Mouse (Mus musculus): ENCODE measurements at regions not wholly inside any gene's neighbourhood (a gene's known extent, or its start where the extent isn't known, plus 50 kb on each side); places are given as distances from the start of the nearest gene placed in this dataset.
A peak's percentile ranks its signal among the peaks of the same experiment; 100 is the strongest.

- no peak overlapping the region for H3K9ac ChIP-seq
- H3K9me3 ChIP-seq (replicated peaks) = no peaks in the 10 kb centered on the region
- WGBS = 78% methylated on average over 3 of the region's 3 CpGs
- no peaks in the 10 kb centered on the region for H3K4me1 ChIP-seq
- no peak overlapping the region for H3K4me3 ChIP-seq (replicated peaks)
- no peaks in the 10 kb centered on the region for H3K36me3 ChIP-seq
- no peak overlapping the region for H3K27ac ChIP-seq
- ATAC-seq (replicated peaks; ENCODE audit: low FRiP score) = no peak
- no peak overlapping the region for H3K4me2 ChIP-seq
- no peaks in the 10 kb centered on the region for H3K27me3 ChIP-seq
These were observed 339.9 kb upstream of the Arid1b start for GRCm38 (mm10) chr17:4654221-4654620.

- Histone ChIP-seq H3K27ac (no peak overlapping the region), H3K4me1 (no peaks in the 10 kb centered on the region), H3K4me2 (no peak overlapping the region), H3K9ac (no peak overlapping the region), H3K9me3 (replicated peaks) (no peaks in the 10 kb centered on the region), H3K27me3 (no peaks in the 10 kb centered on the region), H3K4me3 (replicated peaks) (no peak overlapping the region), H3K36me3 (no peaks in the 10 kb centered on the region)
- ATAC-seq (replicated peaks; ENCODE audit: low FRiP score) = no peak
- WGBS = 89% methylated on average over 5 of the region's 5 CpGs
These were observed 332.1 kb upstream of the Arid1b start for GRCm38 (mm10) chr17:4661996-4662395.

- H3K27me3 ChIP-seq = no peaks in the 10 kb centered on the region
- ATAC-seq (replicated peaks; ENCODE audit: low FRiP score) = no peak
- no peak overlapping the region for H3K9ac ChIP-seq
- H3K27ac ChIP-seq = no peak overlapping the region
- no peaks in the 10 kb centered on the region for H3K4me1 ChIP-seq
- H3K9me3 ChIP-seq (replicated peaks) = no peaks in the 10 kb centered on the region
- 72% methylated on average over 3 of the region's 3 CpGs for WGBS
- no peaks in the 10 kb centered on the region for H3K36me3 ChIP-seq
- no peak overlapping the region for H3K4me2 ChIP-seq
- no peak overlapping the region for H3K4me3 ChIP-seq (replicated peaks)
These were observed 325.6 kb upstream of the Arid1b start for GRCm38 (mm10) chr17:4668511-4668910.

- ATAC-seq (replicated peaks; ENCODE audit: low FRiP score) = no peak
- Histone ChIP-seq H3K36me3 (no peaks in the 10 kb centered on the region), H3K4me3 (replicated peaks) (no peak overlapping the region), H3K9me3 (replicated peaks) (no peaks in the 10 kb centered on the region), H3K27ac (no peak overlapping the region), H3K9ac (no peak overlapping the region), H3K4me1 (no peaks in the 10 kb centered on the region), H3K4me2 (no peak overlapping the region), H3K27me3 (no peaks in the 10 kb centered on the region)
- 87% methylated on average over 2 of the region's 2 CpGs for WGBS
These were observed 320.9 kb upstream of the Arid1b start for GRCm38 (mm10) chr17:4673271-4673670.

GRCm38 (mm10) chr17:4706421-4706820 lies 287.7 kb upstream of the Arid1b start:
- no peak for ATAC-seq (replicated peaks; ENCODE audit: low FRiP score)
- H3K4me2 ChIP-seq = no peak overlapping the region
- H3K27ac ChIP-seq = no peak overlapping the region
- H3K9me3 ChIP-seq (replicated peaks) = no peaks in the 10 kb centered on the region
- WGBS = 73% methylated on average over 1 of the region's 1 CpGs
- no peaks in the 10 kb centered on the region for H3K36me3 ChIP-seq
- no peak overlapping the region for H3K9ac ChIP-seq
- no peaks in the 10 kb centered on the region for H3K27me3 ChIP-seq
- H3K4me1 ChIP-seq = no peaks in the 10 kb centered on the region
- no peak overlapping the region for H3K4me3 ChIP-seq (replicated peaks)

- 85% methylated on average over 4 of the region's 4 CpGs for WGBS
- 0 out of 2 replicates have a peak, but pooled peaks cover under 1% of the 10 kb centered on the region for H3K4me1 ChIP-seq
- no peak for ATAC-seq (replicated peaks; ENCODE audit: low FRiP score)
- no peak overlapping the region for H3K4me3 ChIP-seq (replicated peaks)
- H3K27ac ChIP-seq = no peak overlapping the region
- H3K9me3 ChIP-seq (replicated peaks) = no peaks in the 10 kb centered on the region
- H3K36me3 ChIP-seq = no peaks in the 10 kb centered on the region
- H3K4me2 ChIP-seq = no peak overlapping the region
- H3K27me3 ChIP-seq = no peaks in the 10 kb centered on the region
- H3K9ac ChIP-seq = no peak overlapping the region
These were observed 273.1 kb upstream of the Arid1b start for GRCm38 (mm10) chr17:4721061-4721460.

GRCm38 (mm10) chr17:4724031-4724430 lies 270.1 kb upstream of the Arid1b start:
- H3K4me1 ChIP-seq = peaks cover 5% of the 10 kb centered on the region; the same call in 1 of the 2 replicates
- no peak overlapping the region for H3K27ac ChIP-seq
- no peaks in the 10 kb centered on the region for H3K9me3 ChIP-seq (replicated peaks)
- no peak overlapping the region for H3K4me3 ChIP-seq (replicated peaks)
- no peak overlapping the region for H3K4me2 ChIP-seq
- H3K36me3 ChIP-seq = no peaks in the 10 kb centered on the region
- no peaks in the 10 kb centered on the region for H3K27me3 ChIP-seq
- no peak overlapping the region for H3K9ac ChIP-seq
- WGBS = 84% methylated on average over 3 of the region's 3 CpGs
- ATAC-seq (replicated peaks; ENCODE audit: low FRiP score) = no peak

- no peak for ATAC-seq (replicated peaks; ENCODE audit: low FRiP score)
- no peaks in the 10 kb centered on the region for H3K36me3 ChIP-seq
- H3K9me3 ChIP-seq (replicated peaks) = no peaks in the 10 kb centered on the region
- H3K4me1 ChIP-seq = peaks cover 5% of the 10 kb centered on the region; the same call in 1 of the 2 replicates
- H3K9ac ChIP-seq = no peak overlapping the region
- H3K4me3 ChIP-seq (replicated peaks) = no peak overlapping the region
- WGBS = 44% methylated on average over 12 of the region's 12 CpGs
- peak overlapping the region; percentile 27; the same call in 1 of the 2 replicates for H3K4me2 ChIP-seq
- H3K27ac ChIP-seq = no peak overlapping the region; the same call in 1 of the 2 replicates
- no peaks in the 10 kb centered on the region for H3K27me3 ChIP-seq
These were observed 267.8 kb upstream of the Arid1b start for GRCm38 (mm10) chr17:4726331-4726741.

GRCm38 (mm10) chr17:4734412-4734881 lies 259.7 kb upstream of the Arid1b start:
- H3K27ac ChIP-seq = no peak overlapping the region
- no peaks in the 10 kb centered on the region for H3K36me3 ChIP-seq
- no peaks in the 10 kb centered on the region for H3K9me3 ChIP-seq (replicated peaks)
- H3K27me3 ChIP-seq = no peaks in the 10 kb centered on the region
- H3K4me3 ChIP-seq (replicated peaks) = no peak overlapping the region
- H3K4me2 ChIP-seq = no peak overlapping the region
- peaks cover 31% of the 10 kb centered on the region for H3K4me1 ChIP-seq
- ATAC-seq (replicated peaks; ENCODE audit: low FRiP score) = peak; percentile 68; the same call in 1 of the 2 replicates
- no peak overlapping the region for H3K9ac ChIP-seq
- 23% methylated on average over 5 of the region's 5 CpGs for WGBS

- ATAC-seq (replicated peaks; ENCODE audit: low FRiP score) = peak; percentile 59
- peaks cover 31% of the 10 kb centered on the region for H3K4me1 ChIP-seq
- no peaks in the 10 kb centered on the region for H3K27me3 ChIP-seq
- H3K4me2 ChIP-seq = no peak overlapping the region
- H3K9me3 ChIP-seq (replicated peaks) = no peaks in the 10 kb centered on the region
- 26% methylated on average over 1 of the region's 1 CpGs for WGBS
- H3K36me3 ChIP-seq = no peaks in the 10 kb centered on the region
- H3K27ac ChIP-seq = peak overlapping the region; percentile 63
- H3K4me3 ChIP-seq (replicated peaks) = no peak overlapping the region
- H3K9ac ChIP-seq = no peak overlapping the region
These were observed 258.9 kb upstream of the Arid1b start for GRCm38 (mm10) chr17:4735185-4735584.

- no peak overlapping the region for H3K4me3 ChIP-seq (replicated peaks)
- H3K4me1 ChIP-seq = peaks cover 31% of the 10 kb centered on the region
- no peak overlapping the region for H3K9ac ChIP-seq
- H3K4me2 ChIP-seq = no peak overlapping the region
- no peak for ATAC-seq (replicated peaks; ENCODE audit: low FRiP score)
- no peaks in the 10 kb centered on the region for H3K27me3 ChIP-seq
- 87% methylated on average over 3 of the region's 3 CpGs for WGBS
- no peaks in the 10 kb centered on the region for H3K9me3 ChIP-seq (replicated peaks)
- no peak overlapping the region for H3K27ac ChIP-seq
- H3K36me3 ChIP-seq = no peaks in the 10 kb centered on the region
These were observed 257.4 kb upstream of the Arid1b start for GRCm38 (mm10) chr17:4736689-4737088.

GRCm38 (mm10) chr17:4738717-4739485 lies 255.2 kb upstream of the Arid1b start:
- peaks cover 21% of the 10 kb centered on the region for H3K4me1 ChIP-seq
- WGBS = 16% methylated on average over 7 of the region's 7 CpGs

More at GRCm38 (mm10) chr17:4738717-4739485, 255.2 kb upstream of the Arid1b start:
- Histone ChIP-seq H3K4me3 (replicated peaks) (no peak overlapping the region), H3K4me2 (no peak overlapping the region), H3K9ac (no peak overlapping the region), H3K27ac (no peak overlapping the region), H3K36me3 (no peaks in the 10 kb centered on the region), H3K27me3 (no peaks in the 10 kb centered on the region), H3K9me3 (replicated peaks) (no peaks in the 10 kb centered on the region)
- no peak for ATAC-seq (replicated peaks; ENCODE audit: low FRiP score)
